Mouse (Mus musculus): ENCODE measurements around the gene Mettl7a2.
"Not testable (repeated sequence)": the region's sequence is repeated elsewhere in the genome, so short reads cannot be mapped to it uniquely, and the experiment has no call there.

Mettl7a2 gene

GRCm38 (mm10) chr15:100337847-100338246, 15.2 kb upstream of the Mettl7a2 start:
- DNase-seq: peak; percentile 72 to 83

DNA sequence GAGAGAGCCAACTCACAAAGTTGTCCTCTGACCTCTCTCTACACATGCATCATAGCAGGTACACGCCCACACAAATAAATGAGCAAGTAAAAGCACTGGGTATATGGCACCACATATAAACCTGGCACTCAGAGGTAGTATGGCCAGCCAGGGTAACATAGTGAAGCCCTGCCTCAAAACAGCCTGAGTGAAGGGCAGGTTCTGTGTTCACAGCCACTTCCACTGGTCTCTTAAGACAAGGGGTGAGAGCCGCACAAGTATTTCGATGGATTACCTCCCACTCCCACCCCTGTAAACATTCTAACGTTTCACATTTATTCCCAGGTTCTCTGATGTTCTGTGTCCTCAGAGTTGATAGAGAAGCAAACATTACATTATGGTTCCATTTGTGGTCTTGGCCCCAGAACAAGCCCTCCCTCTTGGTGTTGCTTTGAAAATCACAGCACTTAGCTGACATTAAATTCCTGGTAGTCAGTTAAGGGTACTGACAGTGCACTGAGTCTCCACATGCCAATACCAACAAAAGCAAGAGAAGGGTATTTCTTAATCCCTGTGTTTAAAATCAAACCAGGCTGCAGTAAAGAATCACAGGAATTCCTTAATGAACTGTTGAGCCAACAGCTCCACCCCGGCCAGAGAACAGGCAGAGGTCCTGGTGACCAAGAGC, 11.6 kb upstream of the Mettl7a2 start:
- DNase-seq: peak; percentile 42 to 67

- DNase-seq: no peak
These were observed 7.5 kb upstream of the Mettl7a2 start for GRCm38 (mm10) chr15:100345484-100345883.

DNA sequence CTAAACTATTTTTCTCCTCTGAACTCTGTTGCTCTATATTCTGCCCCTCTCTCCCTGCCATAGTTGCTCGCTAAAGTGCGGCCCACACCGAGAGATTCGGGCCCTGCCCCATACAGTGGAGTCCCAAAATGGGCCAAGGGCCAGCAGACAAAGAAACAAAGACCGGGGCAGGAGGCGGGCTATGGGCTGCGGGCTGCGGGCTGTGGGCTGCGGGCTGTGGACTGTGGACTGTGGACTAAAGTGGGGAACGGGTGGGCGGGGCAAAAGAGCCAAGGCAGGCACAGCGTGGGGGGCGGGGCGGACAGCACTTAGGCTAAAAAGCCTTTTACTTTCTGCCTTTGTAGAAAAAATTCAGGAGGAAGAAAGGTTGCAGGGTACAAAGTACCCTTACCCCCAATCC, 6.2 kb upstream of the Mettl7a2 start:
- DNase-seq: no peak

GRCm38 (mm10) chr15:100349496-100349895, 3.5 kb upstream of the Mettl7a2 start:
- DNase-seq: no peak

- no peak for DNase-seq
These were observed 1.4 kb upstream of the Mettl7a2 start for GRCm38 (mm10) chr15:100351501-100352060.

DNA sequence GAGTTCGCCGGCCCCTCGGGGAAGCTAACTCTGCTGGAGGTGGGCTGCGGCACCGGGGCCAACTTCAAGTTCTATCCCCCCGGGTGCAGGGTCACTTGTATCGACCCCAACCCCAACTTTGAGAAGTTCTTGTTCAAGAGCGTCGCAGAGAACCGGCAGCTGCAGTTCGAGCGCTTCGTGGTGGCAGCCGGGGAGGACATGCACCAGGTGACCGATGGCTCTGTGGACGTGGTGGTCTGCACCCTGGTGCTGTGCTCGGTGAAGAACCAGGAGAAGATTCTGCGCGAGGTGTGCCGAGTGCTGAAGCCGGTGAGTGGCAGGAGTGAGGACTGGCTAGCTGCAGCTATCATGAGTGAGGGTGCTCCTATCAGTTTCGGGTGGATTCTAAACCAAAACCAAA, 399 bp downstream of the Mettl7a2 start:
- DNase-seq: not testable (repeated sequence)

DNA sequence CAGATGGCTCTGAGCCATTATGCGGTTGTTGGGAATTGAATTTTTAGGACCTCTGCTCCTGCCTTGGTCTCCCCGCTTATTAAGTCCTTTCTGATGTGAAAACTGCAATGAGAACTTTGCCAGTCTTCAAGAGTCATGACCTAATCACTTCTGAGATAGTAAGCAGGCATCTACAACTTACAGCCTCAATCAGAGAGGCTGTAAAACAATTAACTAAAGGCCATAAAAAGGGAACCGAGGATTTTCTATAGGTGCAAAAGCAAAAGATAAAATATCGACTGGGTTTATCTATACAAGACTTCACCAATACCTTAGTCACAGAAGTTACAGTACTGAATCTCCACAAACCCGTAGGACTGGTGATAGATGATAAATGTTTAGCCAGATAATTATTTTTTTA, 2.9 kb downstream of the Mettl7a2 start:
- no peak for DNase-seq

DNA sequence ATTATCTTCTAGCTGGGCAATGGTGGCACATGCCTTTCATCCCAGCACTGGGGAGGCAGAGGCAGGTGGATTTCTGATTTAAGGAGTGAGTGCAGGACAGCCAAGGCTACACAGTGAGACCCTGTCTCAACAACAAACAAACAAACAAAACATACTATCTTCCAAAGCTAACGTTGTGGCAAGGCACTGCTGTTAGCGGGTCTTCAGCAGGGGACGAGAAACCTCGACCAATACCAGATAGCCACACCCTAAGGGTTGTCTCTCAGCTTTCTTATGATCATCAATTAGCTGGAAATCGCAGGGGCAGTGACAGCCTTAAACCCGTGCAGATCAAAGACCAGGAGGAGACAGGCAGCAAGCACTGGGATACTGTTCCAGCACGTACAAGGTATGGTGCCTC, 11.2 kb downstream of the Mettl7a2 start, which contains the start of gene Higd1c:
TSS of gene Higd1c (plus strand) at position 301 of the 400 bp plus-strand sequence.
- DNase-seq: no peak

DNA sequence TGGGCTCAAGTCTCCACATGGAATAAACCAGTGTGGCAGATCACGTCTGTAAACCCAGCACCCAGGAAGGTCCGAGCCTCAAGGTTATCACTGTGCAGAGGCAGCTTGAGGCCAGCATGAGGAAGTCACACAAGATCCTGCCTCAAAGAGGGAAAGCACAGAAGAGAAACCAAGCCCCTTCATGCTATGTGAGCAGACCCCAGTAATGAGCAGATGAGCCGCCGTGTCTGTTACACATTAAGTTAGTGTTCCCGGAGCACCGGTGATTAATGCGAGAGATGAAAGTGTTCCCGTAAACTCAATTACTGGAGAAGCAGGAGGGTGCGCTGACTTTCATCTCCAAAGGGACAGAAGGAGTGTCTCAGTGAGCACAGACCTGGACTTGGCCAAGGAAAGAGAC, 13.0 kb downstream of the Mettl7a2 start:
- not testable (repeated sequence) for DNase-seq

DNA sequence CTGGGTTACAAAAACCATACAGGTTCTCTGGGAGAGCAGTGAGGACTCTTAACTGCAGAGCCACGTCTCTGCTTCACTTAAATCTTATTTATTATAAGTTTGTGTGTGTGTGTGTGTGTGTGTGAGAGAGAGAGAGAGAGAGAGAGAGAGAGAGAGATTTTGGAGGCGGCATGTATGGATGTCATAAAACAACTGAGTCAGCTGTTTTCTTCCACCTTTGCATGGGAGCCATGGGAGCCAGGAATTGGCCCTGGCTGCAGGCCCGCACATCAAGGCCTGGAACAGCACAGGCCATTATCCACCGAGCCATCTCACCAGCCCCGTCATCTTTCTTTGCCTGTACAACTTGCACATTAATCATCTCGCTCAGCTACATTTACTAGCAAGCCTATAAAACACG, 14.1 kb downstream of the Mettl7a2 start:
- no peak for DNase-seq

GRCm38 (mm10) chr15:100375066-100375465, 22.1 kb downstream of the Mettl7a2 start:
- DNase-seq: peak; percentile 60 to 73

DNA sequence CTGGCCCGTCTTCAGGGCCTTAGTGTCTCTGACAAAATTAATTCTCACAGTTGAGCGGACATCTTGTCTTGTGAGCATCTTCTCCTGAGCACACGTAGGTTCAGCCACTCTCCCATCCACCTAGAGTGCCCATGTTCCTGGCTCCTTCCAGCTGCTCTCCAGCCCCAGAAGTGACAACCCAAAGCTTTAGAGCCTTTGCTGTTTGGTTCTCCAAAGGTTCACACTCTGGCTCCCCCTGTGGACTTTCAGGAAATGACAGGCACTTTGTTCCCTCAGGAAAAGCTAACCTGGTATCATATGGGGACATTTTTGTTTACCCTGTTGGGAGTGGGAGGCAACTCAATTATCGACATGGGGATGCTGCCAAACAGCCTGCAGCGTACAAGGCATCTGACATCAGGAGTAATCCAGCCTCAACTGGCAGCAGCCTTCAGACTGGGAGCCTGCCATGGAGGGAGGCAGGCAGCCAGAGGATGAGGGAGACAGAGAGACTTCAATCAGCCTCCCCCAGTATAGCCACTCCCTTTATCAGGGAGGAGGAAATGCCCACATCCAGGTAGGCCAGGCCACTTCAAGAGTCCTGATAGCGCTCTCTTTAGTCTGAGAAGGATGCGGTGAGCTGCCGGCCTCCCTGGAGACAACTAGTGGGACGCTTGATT, 25.0 kb downstream of the Mettl7a2 start:
- not testable (repeated sequence) for DNase-seq

DNA sequence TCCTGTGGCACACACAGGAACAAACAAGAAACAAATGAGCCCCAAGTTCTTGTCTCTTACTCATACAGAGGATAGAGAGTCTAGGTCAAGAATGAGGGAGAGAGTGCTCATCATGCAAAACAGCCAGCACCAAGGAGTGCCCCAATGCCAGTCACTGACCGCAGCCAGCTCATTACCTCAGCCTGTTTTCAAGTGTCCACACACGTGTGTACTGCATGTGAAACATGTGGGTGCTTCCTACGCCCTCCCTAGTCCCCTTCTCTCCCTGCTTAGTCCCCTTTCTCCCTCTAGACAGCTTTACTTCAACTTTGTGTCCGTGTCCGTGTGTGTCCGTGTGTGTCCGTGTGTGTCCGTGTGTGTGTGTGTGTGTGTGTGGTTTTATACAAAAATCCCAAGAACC, 26.7 kb downstream of the Mettl7a2 start:
- peak; percentile 20 to 55 for DNase-seq

DNA sequence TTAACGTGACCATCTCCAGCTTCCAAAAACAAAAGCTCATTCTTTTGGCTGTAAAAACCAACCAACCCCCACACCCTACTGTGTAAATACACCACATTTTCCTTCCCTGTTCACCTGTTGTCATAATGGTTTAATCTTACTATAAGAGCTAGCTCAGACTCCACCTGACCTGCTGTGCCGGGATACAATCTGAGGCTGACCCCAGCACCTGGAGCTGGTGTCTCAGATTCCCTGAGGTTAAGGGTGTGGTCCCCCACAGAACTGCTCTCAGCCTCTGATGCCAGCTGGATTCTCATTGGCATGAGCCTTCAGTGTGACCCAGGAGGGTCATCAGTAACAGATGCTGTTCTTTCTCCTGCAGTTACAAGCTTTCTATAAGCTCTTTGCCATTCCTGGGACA, 27.1 kb downstream of the Mettl7a2 start:
- no peak for DNase-seq

GRCm38 (mm10) chr15:100385705-100386104, 32.7 kb downstream of the Mettl7a2 start:
- no peak for DNase-seq

DNA sequence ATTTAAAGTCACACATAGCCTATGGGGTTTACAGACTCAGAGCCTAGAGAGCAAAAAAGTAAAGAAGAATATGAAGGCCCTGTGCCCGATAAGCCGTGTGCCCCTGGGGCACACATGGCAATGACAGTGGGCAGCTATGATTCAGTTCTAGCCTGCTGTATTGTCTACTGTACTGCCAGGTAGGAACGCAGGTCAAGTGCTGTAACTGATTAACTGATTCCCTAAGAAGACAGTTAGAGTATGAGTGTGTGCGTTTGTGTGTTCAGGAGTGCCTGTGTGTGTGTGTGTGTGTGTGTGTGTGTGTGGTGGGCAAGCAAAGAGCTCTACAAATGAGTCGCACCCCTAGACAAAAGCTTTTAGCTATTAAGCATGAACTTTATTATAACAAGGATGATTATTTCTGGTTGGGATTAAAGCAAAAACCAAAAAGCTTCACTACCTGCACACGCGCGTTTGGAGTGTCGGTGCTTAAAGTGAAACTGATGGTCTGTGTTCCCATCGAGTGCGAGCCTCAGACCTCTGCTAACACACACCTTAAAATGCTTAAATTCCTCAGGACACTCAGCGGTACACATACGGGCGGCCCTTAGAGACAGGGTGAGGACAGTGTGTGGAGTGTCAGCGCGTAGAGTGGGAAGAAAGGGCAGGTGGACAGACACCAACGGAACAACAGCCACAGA, 34.7 kb downstream of the Mettl7a2 start:
- DNase-seq: peak; percentile 35 to 57

- no peak for DNase-seq
These were observed 35.3 kb downstream of the Mettl7a2 start for GRCm38 (mm10) chr15:100388224-100388835.

DNA sequence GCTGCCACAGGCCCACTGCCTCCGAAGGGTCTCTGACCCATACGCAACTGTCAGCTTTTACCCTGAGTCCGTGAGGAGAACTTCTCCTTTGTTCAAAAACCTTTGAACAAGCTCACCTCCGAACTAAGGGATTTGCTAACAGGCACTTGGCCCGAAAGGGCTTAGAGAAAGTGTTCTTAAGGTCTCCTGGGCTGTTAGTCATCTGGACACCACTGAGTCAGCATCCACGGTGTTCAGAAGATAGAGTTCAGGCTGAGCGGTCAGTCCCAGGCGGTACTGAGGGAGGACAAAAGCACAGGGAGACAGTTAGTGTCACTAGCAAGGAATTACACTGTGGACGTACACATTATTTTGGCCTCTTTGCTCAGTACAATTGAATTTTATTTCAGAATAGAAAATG, 35.9 kb downstream of the Mettl7a2 start:
- no peak for DNase-seq

GRCm38 (mm10) chr15:100391066-100391465, 38.1 kb downstream of the Mettl7a2 start:
- no peak for DNase-seq

GRCm38 (mm10) chr15:100391599-100391998, 38.6 kb downstream of the Mettl7a2 start:
- DNase-seq: no peak

- DNase-seq: no peak
These were observed 40.0 kb downstream of the Mettl7a2 start for GRCm38 (mm10) chr15:100393016-100393415.

GRCm38 (mm10) chr15:100395561-100395960, 42.6 kb downstream of the Mettl7a2 start:
- no peak for DNase-seq

Measured in lung, adult 18-20 months (tissue).